Mouse (Mus musculus) splenic B cell, adult 2 months (primary cell): ENCODE data around the gene Sh3bgrl3.

Experiments used
- DNase-seq: peaks from one replicate; pipeline ENCODE4 v3.0.0-alpha.2; 2011; ENCODE audit warnings: low read depth, low spot score
- H3K27me3 ChIP-seq: 2 replicates; pipeline ENCODE4 v1.6.1; 2012; ENCODE audit warnings: mild to moderate bottlenecking, low read length, moderate library complexity, mixed read lengths; ENCODE audit not compliant: control insufficient read depth, poor library complexity, insufficient read depth, severe bottlenecking
- H3K36me3 ChIP-seq: 2 replicates; pipeline ENCODE4 v1.6.1; 2012; ENCODE audit warnings: mild to moderate bottlenecking, low read length, moderate library complexity, mixed read lengths; ENCODE audit not compliant: control insufficient read depth, poor library complexity, insufficient read depth, severe bottlenecking

The Sh3bgrl3 gene

DNA sequence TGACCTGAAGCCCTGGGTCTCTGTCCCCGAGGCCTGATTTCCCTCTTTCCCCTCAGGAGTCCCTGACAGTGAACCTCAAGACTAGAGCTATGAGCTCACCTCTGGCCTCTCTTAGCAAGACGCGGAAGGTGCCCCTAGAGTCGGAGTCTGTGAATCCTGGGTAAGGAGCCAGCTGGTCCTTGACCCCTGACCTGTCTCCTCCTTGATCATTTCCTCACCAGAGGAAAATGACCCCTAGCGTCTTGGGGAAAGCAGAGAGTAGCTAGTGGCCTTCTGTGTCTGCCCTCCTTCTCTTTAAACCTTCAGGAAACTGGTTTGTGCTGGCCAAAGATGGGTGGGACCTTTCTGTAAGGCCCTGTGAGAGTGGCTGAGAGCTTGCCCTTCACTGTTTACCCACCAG lies 20.4 kb downstream of the Sh3bgrl3 start:
- no peak for DNase-seq
- Histone ChIP-seq H3K36me3 (no peaks in the 10 kb centered on the region; the same call in 1 of the 2 replicates), H3K27me3 (no peaks in the 10 kb centered on the region)

DNA sequence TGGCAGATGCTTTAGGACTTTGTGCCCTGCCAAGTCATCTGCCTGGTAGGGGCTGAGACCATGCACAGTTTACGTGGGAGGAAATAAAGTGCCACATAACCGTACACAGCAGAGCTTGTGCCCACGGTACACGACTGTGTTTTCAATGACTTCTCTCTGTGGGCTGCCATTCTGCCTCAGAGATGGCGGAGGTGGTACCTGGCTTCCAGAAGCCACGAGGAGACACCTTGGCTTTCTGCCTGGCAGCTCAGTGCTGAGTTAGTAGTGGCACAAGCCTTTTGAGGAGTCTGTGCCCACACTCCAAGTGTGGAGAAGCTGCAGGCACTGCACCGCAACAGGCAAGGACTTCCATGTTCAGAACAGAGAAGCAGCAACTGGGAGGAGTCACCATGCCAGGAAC lies 20.9 kb downstream of the Sh3bgrl3 start:
- DNase-seq = no peak
- no peaks in the 10 kb centered on the region for H3K27me3 ChIP-seq

DNA sequence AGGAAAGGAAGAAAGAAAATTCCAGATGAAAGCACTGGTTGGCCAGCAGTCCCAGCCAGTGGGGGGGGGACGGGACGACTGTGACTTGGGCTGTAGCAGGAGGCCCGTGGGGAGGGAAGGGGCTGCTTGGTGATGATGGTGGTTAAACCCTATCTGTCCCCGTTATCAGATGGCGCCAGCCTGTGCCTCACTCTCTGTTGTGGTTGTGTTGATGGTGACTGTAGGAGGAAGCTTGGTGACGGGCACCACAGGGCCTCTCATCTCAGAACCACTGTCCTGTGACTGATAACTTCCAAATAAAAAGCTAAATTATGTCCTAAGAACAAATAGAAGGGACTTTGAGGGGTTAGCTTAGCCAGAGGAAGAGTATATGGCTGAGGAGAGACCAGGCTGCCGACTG lies 22.5 kb downstream of the Sh3bgrl3 start:
- no peaks in the 10 kb centered on the region for H3K27me3 ChIP-seq
- no peak for DNase-seq
- no peaks in the 10 kb centered on the region; the same call in 1 of the 2 replicates for H3K36me3 ChIP-seq

More for the DNA sequence above, 20.9 kb downstream of the Sh3bgrl3 start:
- H3K36me3 ChIP-seq = no peaks in the 10 kb centered on the region; the same call in 1 of the 2 replicates

DNA sequence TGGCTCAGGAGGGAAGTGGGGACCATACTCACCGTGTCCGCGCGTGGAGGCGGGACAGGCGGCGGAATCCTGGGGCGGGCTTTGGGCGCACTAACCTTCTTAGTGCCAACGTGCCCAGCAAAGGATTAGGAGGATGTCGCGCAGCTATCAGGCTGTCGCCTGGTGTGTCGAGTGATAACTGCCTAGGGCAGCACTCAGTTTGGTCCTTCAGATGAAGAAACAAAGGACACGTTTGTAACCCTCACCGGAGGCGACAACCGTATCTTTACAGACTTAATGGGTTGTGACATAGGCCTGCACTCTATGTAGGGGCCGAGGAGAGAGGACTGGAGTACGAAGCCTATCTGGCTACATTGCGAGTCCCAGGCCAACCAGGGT lies 25.9 kb downstream of the Sh3bgrl3 start:
- DNase-seq = no peak
- no peaks in the 10 kb centered on the region for H3K27me3 ChIP-seq
- no peaks in the 10 kb centered on the region; the same call in 1 of the 2 replicates for H3K36me3 ChIP-seq

DNA sequence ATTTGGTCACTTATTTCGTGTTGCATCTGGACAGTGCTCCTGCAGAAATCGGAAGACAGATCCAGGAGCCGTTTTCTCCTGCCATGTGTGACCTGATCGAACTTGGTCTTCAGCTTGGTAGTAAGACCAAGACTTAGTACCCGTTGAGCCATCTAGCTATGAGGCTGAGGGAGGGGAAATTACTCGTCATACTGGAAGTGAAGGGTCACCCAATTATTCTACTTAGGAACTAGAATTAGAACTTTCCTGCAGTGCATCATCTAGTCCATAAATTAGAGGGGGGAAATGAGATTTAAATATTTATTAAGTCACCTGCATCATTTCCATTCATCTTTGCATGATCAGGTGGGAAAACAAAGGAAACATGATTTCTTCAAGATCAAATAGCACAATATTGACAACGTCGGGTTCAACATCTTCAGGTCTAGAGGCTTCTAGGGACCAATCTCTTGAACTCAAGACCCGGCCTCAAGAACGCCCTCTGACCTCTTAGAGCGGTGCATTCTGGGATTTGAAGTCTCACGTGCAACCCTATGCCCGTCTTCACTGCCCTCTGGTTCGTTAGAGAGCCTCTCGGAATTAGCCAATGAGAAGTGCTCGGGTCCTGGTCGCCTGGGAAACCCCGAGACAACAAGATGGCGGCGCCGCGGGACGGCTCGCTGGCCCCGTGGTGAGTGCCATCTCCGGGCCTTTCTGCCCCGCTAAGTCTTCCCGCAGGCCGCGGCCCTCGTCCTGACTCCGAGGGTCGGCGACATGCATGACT lies 26.4 kb downstream of the Sh3bgrl3 start, which contains the start of gene Ubxn11:
Ubxn11 (plus strand) TSS at position 592 of the 763 bp plus-strand sequence.
- Histone ChIP-seq H3K27me3 (no peaks in the 10 kb centered on the region), H3K36me3 (no peaks in the 10 kb centered on the region; the same call in 1 of the 2 replicates)
- peak; percentile 90 for DNase-seq

DNA sequence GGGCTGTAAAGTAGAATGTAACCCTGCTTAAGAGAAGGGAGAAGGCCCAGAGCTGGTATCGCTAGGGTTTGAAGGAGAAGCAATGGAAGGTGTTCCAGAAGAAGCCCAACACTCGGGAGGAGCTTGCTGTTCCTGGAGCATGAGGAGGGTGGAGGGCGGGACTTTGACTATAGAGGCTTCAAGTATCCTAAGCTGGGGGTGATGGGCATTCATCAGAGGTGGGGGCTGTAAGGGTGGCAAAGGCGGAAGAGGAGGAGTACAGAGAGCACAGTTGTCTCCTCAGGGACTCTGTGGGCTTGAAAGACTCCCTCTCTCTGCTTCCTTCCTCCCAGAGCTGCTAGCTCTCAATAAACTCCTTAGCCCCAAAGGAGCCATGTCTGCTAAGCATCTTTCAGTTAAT lies 28.3 kb downstream of the Sh3bgrl3 start:
- Histone ChIP-seq H3K36me3 (no peaks in the 10 kb centered on the region; the same call in 1 of the 2 replicates), H3K27me3 (no peaks in the 10 kb centered on the region)
- peak; percentile 39 for DNase-seq

DNA sequence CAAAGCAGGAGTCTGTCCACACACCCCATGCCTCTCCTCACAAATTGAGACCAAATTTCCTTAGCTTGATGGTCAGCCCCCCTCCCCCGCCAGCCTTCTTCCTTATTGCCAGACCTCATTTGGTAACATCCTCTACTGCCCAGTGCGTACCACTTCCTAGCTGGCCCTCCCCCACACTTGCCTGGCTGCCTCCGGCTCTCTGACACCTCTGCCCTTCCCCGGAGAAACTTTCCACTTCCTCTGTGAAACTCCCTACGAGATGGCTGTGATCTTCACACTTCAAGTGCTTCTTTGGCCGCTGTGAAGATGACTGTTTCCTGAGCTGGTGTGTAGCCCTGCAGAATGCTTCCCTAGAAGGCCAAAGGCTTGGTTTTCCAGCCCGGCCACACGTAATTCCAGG lies 30.0 kb downstream of the Sh3bgrl3 start:
- Histone ChIP-seq H3K36me3 (peaks cover under 1% of the 10 kb centered on the region), H3K27me3 (no peaks in the 10 kb centered on the region)
- DNase-seq = peak; percentile 95

DNA sequence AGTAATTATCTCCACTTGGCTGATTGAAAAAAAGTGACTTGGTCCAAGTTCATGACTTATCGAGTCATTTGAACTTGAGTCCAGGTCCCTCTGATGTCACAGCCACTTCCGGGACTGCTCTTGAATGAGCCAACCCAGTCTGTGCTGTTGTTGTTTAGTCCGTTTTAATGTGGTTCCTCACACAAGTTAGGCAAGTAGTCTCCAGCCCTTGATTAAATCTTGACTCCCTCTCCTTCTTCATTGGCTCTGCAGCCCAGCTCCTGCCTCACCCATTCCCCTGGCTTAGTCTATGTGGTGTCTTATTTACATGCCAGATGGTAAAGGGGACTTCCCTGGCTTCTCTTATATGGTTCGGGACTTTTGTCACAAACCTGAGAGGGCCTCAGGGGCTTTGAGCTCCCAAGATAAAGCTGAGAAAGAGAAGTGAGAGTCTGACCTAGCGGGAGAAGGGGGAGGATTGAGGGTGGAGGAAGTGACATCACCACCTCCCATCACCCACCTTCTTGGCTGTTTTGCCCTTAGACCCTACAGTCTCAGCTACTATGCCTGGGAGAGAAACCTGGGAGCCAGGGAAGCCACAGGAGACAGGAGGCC lies 31.5 kb downstream of the Sh3bgrl3 start:
- Histone ChIP-seq H3K36me3 (peaks cover 9% of the 10 kb centered on the region; the same call in 1 of the 2 replicates), H3K27me3 (no peaks in the 10 kb centered on the region)
- DNase-seq = peak; percentile 96

DNA sequence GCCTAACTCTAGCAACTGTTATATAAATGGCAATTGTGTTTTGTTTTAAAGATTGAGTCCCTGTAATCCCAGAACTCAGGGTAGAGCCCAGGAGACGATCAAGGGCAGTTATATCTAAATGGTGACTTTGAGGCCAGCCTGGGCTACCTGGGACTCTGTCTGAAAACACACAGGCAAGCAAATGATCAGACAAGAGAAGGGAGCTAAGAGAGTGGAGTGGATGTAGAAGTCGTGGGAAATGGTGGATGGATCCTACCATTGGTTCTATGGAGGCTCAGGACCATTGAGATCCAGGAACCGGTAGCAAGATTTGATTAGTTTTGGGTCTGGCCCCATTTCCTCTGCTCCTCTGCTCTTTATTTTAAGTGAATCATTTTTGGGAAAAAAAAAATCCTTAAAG lies 32.5 kb downstream of the Sh3bgrl3 start:
- peaks cover 11% of the 10 kb centered on the region; the same call in 1 of the 2 replicates for H3K36me3 ChIP-seq
- DNase-seq = no peak
- H3K27me3 ChIP-seq = no peaks in the 10 kb centered on the region

DNA sequence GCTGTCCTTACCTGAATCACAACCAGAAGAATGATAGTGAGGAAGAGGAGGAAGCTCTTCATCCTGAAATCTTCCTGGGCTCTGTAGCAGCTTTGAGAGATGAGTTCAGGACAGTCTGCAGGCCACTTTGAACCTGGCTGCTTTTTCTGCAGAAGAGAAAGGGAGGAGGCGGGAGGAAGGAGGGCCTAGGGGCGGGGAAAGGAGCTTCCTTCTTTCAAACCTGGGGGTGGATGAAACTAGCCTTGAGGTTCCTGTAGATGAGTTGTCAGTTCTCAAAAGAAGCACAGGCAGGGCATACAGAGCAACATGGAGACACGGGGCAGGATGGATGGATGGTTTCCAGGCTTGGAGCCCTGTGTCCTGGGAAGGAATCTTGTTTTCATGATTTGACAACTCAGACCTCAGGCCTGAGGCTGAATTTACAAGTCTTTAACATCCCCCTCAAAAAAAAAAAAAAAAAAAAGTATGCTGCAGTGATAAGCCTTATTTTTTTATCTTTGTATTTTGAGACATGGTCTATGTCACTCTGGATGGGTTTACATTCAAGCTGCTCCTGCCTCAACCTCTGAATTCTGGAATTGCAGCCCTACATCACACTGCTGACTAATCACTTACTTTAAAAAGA lies 33.6 kb downstream of the Sh3bgrl3 start, which contains the start of gene Cd52:
Cd52 (minus strand) TSS at position 160 of the 625 bp plus-strand sequence.
- peak; percentile 89 for DNase-seq
- H3K27me3 ChIP-seq = no peaks in the 10 kb centered on the region

DNA sequence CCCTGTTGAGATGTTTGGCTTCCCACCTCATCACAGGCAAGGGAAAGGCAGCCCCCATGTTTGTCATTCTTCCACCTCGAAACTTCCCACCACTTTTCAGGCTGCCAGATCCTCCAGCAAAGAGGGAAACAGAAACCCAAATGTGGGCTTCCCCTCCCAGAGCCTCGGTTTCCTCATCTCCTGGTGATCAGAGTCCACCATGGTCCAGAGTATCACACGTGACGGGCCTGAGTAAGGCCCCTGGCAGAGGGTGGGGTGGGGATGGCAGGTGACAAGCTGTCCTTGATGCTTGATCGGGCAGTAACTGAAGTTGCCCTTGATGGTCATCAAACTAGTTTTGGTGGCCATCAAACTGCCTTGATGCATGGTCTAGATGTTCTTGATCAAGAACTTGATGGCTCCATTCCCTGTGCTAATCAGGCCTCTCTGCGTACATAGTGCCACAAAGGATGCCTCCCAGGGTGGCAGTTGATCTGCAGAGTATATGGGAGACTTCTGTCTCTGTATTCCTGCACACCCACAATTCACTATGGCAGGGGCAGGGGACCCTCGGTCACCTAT lies 34.5 kb downstream of the Sh3bgrl3 start:
- no peak for DNase-seq
- H3K27me3 ChIP-seq = no peaks in the 10 kb centered on the region

More for the DNA sequence above, 33.6 kb downstream of the Sh3bgrl3 start, which contains the start of gene Cd52:
- peaks cover 11% of the 10 kb centered on the region; the same call in 1 of the 2 replicates for H3K36me3 ChIP-seq

DNA sequence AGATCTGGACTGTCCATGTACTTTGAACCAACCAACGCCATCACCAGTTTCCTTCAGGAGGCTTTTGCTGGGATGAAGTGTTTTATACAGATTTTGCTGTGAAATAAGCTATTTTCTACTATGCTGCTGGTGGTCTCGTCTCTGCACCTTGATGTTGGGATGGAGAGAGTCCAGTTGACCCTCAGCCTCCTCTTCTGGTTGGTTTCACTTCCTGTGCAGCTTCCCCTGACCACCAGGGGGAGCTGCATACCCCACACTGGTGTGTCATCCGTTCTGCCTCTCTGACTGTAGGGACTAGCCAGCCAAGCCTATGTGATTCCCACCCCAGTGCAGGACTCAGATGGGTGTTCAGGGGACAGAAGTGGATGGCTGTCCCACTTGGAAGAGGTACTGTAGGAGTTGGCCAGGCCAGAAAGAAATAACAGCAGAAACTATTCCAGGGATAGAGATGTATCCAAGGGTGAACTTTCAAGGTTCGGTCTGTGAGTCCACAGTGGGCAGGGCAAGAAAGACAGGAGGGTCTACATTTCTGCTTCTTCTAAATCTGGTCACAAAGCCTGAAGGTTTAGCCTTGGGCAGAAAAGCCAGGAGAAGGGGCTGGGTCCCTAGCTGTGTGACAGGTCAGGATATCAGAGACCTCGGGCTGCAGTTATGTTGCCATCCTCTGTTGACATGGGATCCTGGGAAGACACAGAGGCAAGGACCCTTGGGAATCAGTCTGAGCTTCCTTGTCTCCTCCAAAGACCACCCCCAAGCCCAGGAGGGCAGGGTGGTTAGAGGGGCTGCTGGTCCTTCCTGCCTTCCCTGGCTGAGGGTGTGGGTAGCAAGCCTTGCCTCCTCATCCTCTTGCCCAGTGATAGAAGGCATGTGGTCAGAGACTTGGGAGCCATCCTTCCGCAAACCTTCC lies 36.0 kb downstream of the Sh3bgrl3 start:
- Histone ChIP-seq H3K36me3 (peaks cover 11% of the 10 kb centered on the region; the same call in 1 of the 2 replicates), H3K27me3 (no peaks in the 10 kb centered on the region)
- DNase-seq = peak; percentile 89

More for the DNA sequence above, 34.5 kb downstream of the Sh3bgrl3 start:
- peaks cover 11% of the 10 kb centered on the region; the same call in 1 of the 2 replicates for H3K36me3 ChIP-seq

DNA sequence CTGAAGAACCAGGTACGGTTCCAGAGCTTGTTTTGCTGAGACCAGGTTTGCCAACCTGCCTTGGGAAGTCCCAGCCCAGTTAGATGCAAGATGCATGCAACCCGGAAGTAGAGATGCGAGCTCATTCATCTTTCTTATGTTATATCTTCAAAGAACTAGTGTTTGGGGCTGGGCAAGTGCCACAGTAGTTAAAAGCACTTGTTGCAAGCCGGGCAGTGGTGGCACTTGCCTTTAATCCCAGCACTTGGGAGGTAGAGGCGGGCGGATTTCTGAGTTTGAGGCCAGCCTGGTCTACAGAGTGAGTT lies 37.4 kb downstream of the Sh3bgrl3 start:
- no peak for DNase-seq
- peaks cover 11% of the 10 kb centered on the region; the same call in 1 of the 2 replicates for H3K36me3 ChIP-seq
- no peaks in the 10 kb centered on the region for H3K27me3 ChIP-seq
